Mouse (Mus musculus) erythroblast, embryonic 14.5 days (primary cell): ENCODE measurements around the gene Spi1.

Experiments used
- GATA1 ChIP-seq: IDR thresholded peaks from 2 replicates; pipeline ENCODE4 v1.6.1; 2012; ENCODE audit warnings: low read length, inconsistent platforms, mixed read lengths
- TAL1 ChIP-seq: IDR thresholded peaks from 3 replicates; pipeline ENCODE4 v1.6.1; 2012; ENCODE audit warnings: low read length, inconsistent platforms, mixed read lengths

DNA sequence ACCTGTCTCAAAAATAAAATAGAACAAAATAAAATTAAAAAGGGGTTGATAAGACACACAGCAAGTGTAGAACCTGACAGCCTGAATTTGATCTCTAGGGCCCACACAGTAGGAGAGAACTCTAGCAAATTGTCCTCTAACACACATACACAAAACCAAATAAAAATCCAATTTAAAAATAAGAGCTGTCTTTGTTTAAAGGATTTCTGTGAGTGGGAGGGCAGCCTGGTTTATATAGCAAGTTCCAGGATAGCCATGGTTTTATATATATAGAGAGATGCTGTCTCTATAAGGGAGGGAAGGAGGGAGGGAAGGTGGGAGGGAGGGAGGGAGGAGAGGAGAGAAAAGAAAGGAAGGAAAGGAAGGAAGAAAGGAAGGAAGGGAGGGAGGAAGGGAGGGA, 65.9 kb downstream of the Spi1 start:
- TF ChIP-seq GATA1 (no peak), TAL1 (no peak)
